Mouse (Mus musculus) embryo, embryonic 11.5 days (tissue): ENCODE results near the gene Pou2f3.

ENCODE experiments used
- DNase-seq: peaks from one replicate; pipeline ENCODE4 v3.0.0-alpha.2; 2012; ENCODE audit warnings: low read depth, low spot score

The Pou2f3 gene

DNA sequence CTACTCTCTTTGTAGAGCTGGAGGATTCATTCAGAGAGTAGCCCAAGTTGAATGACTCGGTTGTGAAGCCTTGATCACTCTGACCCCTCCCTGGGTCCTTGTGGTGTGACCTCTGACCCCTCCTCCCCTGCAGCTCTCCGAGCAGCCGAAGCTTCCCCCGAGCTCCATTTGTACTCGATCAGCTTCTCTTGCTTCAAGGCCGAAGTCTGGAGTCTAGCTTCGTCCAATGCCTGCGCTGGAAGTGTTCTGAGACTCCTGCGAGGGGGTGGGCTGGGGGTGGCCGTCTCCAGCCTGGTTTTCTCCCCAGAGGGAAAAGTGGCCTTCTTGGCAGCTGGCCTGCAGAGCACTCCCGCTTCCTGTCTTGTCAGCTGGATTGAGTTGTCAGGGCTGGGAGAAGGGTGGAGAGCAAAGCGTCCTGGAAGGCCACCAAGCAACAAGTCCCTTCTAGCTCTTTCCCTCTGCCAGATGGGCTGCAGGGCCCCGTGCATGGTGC lies at the start of gene Pou2f3:
Pou2f3 (minus strand) TSS at position 180 of the 493 bp plus-strand sequence.
- DNase-seq: no peak

DNA sequence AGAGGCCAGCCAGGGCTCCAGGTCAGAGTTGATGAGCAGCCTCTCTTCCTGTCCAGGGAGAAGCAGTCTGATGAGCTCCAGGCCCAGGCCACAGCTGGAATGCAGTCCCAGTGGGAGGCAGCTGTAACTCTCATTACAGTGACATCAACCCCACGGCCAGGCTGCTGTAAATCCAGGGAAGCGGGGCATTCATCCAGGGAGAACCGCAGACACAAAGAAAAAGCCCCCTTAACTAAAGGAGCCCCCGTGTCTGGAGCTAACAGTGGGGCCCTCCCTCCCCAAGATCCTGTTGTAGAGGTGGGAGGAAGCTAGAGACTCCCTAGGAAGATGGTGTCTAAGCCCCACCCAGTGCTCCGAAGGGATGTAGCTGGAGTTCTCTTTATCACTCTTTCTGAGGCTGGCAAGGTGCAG lies 43.1 kb upstream of the Pou2f3 start:
- no peak for DNase-seq

GRCm38 (mm10) chr9:43252790-43253189 lies 42.6 kb upstream of the Pou2f3 start:
- no peak for DNase-seq

DNA sequence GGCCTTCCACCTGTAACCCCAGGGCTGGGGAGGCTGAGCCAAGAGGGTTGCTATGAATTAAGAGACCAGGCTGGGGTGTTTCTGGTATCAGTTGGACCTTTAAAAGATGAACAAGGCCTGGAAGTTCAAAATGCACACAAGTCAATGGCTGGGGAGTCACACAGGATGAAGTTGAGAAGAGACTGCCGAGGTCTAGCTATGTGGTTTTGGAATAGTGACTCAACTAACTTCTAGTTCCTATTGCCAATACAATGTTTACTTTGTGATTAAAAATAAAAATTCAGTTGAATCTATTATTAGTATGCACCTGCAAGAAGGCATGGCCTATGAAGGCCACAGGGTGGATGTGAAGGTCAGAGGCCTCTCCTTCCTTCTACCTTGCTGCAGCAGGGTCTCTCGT lies 41.6 kb upstream of the Pou2f3 start:
- no peak for DNase-seq

DNA sequence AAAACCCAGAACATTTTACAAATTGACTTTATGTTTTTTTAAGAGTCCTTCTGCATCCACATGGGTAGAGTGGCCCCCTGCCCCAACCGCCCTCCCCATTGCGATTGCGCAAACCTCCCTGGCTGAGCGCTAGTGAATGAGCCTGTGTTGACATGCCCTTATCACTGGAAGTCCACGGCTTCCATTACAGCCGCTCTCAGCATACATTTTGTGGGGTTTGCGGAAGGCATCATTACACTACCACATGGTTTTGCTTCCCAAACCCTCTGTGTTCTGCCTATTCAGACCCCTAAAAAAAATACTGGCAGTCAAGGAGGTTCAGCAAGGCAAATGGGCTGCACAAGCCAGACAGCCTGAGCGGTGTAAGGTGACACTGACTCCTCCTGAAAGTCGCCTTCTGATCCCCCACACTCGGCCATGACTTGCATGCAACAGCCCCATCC lies 36.6 kb upstream of the Pou2f3 start:
- no peak for DNase-seq

DNA sequence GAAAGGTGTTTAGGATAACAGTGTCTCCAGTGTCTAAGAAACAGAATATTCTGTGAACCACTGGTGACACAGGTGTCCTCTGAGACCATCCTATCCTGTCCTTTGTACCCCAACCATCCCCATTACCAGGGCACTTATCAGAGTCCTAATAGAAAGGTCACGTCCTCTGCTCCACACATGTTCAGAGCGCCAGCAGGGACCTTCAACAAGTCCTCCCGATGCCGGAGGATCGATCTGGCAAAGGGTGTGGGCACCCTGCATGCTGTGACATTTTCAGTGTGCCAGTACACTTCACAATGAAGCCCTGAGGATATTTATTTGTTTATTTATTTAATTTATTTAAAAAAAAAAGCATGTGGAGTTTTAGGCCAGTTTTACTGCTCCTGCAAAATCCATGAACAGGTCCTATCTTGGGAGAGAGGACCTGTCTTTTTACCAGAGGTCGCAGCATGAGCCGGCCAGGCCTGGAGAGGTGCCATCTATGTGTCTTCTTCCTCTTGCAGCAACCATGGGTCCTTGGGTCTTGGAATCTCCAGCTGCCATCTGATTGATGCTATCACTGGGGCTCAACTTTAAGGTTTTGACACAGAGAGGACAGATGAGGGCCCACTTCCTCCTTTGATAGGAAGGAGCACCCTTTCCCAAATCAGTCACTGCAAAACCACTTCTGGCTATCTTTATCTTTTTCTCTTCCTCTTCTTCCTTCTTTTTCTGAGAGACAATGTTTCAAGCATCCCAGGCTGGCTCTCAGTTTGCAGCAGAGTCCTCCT lies 35.8 kb upstream of the Pou2f3 start:
- no peak for DNase-seq

GRCm38 (mm10) chr9:43242432-43242831 lies 32.3 kb upstream of the Pou2f3 start:
- DNase-seq: no peak

DNA sequence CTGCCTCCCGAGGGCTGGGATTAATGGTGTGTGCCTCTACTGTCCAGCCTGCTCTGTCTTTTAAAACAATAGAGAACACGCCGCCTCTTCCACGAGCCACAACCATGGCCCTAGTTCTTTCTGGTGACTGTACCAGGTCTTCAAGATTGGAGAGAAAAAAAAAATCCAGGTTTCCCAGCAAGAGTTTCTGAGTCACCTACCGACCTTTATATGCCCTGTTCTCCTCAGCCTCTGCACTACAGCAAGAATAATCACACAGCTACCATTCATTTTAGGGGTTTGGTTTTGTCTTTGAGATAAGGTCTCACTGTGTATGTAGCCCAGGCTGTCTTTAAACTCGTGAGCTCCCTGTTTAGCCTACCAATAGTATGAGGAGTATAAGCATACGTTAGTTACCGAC lies 31.8 kb upstream of the Pou2f3 start:
- DNase-seq: no peak

DNA sequence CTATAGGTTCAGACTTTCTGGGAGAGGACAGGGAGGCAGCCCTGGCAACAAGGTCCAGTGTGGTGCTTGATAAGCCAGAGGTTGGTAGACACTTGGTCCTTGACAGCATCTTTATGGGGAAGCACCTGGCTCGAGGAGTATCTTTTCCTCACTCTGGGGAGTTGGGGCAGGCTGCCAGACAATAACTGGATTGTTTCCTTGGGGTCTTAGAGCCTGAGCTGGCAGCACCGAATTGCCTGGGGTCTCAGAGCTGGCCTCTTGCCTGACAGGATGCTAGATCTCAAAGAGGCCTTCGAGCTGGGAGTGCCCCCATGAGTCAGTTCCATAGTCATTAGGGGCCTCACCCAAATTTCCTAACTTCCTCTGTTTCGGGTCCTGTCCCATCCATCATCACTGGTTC lies 31.1 kb upstream of the Pou2f3 start:
- no peak for DNase-seq

GRCm38 (mm10) chr9:43240594-43240900 lies 30.4 kb upstream of the Pou2f3 start:
- DNase-seq: no peak

GRCm38 (mm10) chr9:43239712-43240593 lies 29.8 kb upstream of the Pou2f3 start, which contains the start of gene Oaf:
TSS of gene Oaf (minus strand) at chr9:43239911.
- peak; percentile 81 for DNase-seq

GRCm38 (mm10) chr9:43238631-43239545 lies 28.7 kb upstream of the Pou2f3 start:
- no peak for DNase-seq

- no peak for DNase-seq
Observed at GRCm38 (mm10) chr9:43238167-43238566, 28.0 kb upstream of the Pou2f3 start.

GRCm38 (mm10) chr9:43237111-43237775 lies 27.1 kb upstream of the Pou2f3 start:
- no peak for DNase-seq

GRCm38 (mm10) chr9:43236576-43236975 lies 26.4 kb upstream of the Pou2f3 start:
- no peak for DNase-seq

- no peak for DNase-seq
Observed at GRCm38 (mm10) chr9:43236106-43236505, 25.9 kb upstream of the Pou2f3 start.

DNA sequence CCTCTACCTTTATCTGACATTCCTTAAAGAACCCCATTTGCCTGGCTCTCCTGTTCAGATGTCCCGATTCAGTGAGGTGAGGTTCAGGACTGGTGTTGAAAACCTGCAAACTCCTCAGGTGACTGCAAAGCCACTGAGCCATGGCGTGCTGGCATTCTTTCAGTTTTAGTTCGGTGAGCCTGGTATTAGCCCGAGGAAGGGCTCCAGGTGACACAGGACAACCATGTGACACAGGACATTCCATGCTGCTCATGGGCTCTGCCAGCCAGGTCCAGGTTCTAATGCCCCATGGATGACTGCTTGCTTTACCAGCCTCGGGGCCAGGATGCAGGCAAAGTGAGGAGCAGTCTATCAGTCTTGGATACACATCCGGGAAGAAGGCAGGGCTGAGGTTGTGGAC lies 25.2 kb upstream of the Pou2f3 start:
- DNase-seq: no peak

GRCm38 (mm10) chr9:43234496-43234895 lies 24.3 kb upstream of the Pou2f3 start:
- no peak for DNase-seq

DNA sequence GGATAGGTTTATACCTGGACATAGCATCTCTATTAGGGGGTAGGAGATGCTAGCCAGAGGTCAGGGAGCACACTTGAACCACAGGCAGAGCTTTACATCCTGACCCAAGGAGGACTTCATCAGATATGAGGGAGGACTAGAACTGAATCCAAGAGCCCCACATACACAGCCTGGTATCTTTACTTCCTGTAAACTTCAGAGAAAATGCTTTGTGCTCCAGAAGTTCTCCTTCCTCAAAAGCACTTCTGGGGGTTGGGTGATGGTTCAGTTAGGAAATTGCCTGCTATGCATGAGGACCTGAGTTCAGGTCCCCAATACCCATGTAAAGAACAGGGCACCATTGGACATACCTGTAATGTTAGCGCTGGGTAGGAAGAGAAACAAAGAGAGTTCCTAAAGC lies 23.3 kb upstream of the Pou2f3 start:
- no peak for DNase-seq

- DNase-seq: no peak
Observed at GRCm38 (mm10) chr9:43233044-43233443, 22.9 kb upstream of the Pou2f3 start.

GRCm38 (mm10) chr9:43232286-43232685 lies 22.1 kb upstream of the Pou2f3 start:
- DNase-seq: no peak
